Mouse (Mus musculus) inflammation-experienced regulatory T-cells, adult 6 months (primary cell): ENCODE data around the gene Dhx40. TPM values are rescaled to one million over a fixed set of nuclear protein-coding genes. Genes with fewer than 3 reads are reported as not detected.
"Not testable (repeated sequence)": the region's sequence is repeated elsewhere in the genome, so short reads cannot be mapped to it uniquely, and the experiment has no call there.

Experiments
- ATAC-seq: one replicate; pipeline ENCODE4 v1.8.0; 2017
- polyA plus RNA-seq, 3 experiments: library from polyadenylated mRNA; unstranded; fragments of 100-300 nt; shearing (Covaris generic); gene quantifications; one replicate each; pipeline ENCODE4 v1.2.1; 2017

The Dhx40 gene
- polyA plus RNA-seq, 3 experiments from 2014 or later: 13.2 to 26.8 (median 14.3) TPM

DNA sequence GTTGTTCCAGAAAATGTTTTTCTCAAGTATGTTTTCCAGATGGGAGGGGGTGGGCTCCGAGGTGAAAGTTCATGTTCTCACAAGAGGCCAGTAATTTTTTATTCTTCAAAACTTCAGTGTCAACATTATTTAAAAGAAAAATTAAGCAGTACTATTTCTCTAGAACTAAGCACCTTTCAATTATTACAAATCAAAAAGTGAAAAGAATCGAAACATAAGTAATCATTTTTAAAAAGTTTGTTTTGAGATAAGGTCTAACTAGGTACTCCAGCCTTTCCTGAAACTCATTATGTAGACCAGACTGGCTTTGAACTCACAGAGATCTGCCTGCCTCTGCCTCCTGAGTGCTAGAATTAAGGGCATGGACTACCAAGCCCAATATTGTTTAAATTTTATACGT is 8.7 kb upstream of the Dhx40 start:
- not testable (repeated sequence) for ATAC-seq

DNA sequence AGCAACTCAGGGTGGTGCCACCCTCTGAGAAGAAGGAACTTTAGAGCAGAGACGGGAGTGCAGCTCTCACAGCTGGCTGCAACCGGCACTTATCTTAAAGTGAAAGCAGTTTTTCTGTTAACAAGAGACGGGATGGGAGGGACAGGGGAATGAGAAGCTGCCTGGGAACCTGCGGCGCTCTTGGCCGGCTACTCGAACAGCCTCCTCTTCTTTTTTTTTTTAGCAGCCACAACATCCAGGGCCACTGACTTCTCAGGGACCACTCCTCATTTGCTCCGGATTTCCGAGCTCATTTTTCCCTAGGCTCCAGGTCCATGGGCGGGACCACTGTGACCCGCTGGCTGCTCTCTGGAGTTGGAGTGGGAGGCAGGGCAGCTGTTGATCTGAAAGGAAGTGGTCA is 6.9 kb upstream of the Dhx40 start:
- ATAC-seq: not testable (repeated sequence)

DNA sequence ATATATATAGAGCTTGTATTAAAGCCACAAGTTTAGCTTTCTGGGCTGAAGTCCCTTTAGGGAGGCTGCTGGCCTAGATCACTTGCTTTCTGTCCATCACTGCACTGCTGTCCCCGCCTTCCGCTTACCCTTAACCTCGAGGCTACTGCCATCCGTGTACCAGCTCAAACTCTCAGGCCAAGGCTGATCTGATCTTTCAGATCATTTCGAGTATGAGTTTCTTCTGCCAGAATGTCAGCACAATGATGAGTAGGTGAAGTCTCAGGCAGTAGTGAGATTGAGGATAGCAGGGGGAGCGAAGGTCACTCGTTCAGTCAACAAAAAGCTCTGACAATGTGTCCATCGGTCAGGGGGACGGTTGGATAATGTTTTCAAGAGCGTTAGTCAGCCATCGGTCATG is 5.7 kb upstream of the Dhx40 start:
- not testable (repeated sequence) for ATAC-seq

DNA sequence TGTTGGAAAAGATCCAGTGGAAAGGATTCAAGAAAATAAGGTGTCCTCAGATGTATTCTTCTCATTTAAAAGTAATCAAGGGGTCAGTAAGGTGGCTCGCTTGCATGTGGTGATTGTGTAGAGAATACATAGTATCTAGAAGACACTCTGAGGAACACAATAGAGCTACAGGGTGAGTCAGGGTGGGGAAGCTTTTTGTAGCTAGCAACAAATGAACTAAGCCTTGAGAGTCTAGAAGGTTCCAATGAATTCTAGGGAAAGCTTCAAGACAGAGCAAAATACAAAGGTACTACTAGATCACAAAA is 3.7 kb upstream of the Dhx40 start:
- ATAC-seq: no peak

DNA sequence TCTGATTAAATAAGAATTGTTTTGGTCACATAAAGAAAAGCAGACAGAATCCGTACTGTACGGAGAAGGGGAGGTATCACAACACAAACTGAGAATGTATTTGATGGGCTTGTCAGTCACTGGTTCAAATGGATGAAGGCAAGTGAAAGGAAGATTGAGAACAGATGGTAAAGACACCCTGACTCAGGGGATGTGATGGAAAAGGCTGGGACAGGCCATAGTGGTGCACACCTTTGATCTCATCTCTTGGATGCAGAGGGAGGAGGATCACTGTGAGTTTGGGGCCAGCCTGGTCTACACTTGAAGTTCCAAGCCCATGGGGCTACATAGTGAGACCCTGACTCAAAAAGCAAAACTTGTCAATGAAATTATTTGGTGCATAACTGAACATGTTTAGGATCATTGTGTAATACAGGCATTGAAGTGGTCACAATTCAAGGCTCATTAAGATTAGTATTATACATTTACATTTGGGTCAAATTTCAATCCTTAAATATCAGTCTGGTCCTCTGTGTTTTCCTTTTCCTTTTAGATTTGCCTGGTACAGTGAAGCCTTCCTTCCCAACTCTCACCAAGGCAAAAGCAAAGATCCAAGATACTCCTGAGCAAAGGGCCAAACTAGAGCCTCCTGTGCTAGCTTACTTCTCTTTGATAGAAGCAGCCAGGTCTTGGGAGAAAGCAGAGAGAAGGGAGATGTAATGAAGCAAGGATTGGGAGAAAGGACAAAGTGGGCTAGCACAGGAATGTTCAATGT is 3.2 kb upstream of the Dhx40 start:
- ATAC-seq: no peak

DNA sequence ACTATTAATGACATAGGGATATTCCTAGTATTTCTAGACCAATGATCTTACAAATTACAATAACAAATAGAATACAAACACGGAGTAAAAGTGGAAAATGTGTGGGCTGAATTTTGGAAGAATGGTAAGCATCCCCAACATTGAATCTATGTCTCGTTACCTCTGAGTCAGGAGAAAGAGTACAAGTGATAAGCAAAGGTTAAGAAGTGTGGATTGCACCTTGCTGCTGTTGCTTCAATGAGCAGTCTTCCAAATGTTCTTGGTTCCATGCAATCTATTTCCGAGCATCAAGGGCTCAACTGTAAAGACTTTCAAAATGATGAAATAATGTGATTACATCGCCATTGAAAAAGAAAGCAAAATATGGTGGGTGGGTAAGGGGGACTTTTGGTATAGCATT is 2.3 kb upstream of the Dhx40 start:
- no peak for ATAC-seq

DNA sequence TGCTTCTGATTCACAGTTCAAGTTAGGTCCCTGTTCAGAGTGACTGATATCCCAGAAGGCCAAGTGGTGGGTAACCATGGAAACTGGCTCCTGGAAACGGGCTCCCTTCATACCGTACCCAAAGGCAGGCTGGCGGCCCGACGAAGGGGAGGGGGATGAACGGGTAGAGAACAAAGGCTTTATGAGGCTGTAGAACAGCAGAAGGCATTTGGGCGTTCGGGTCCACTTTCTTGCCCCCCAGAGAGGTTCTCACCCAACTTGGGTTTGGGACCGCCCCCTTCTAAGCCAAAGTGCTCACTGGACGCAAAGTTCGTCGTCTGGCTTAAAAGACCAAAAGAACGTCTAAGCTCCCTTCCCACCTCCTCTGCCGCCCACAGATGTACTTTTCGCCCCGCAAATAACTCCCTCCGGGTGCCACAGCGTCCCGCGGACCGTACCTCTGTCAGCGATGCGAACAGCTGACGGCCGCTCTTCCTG is 507 bp downstream of the Dhx40 start:
- peak; percentile 51 for ATAC-seq

DNA sequence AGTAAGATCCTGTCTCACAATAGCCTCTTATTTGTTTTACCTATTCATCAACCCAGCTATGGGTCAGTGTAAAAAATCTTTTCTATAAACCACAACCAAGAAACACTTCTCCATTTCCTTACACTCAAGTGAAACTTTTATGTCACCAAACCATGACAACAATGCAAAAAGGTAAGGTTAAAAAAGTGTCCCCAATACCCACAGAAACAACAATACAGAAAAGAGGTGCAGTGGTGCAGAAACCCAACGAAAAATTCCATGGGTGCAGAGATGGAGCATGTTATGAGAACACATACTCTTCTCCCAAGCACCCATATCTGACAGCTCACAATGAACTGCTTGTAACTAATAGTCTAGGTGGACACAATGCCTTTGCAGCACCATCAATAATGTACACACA is 13.4 kb downstream of the Dhx40 start:
- no peak for ATAC-seq

DNA sequence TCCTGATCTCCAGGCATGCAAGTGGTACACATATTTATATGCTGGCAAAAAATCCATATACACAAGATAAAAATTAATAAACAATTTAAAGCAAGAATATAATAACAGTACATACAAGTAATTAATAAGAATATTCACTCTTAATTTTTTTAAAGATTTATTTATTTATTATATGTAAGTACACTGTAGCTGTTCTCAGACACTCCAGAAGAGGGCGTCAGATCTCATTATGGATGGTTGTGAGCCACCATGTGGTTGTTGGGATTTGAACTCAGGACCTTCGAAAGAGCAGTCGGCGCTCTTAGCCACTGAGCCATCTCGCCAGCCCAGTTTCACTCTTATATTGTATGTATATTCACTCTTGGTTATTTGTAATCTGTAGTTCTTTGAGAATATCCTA is 20.1 kb downstream of the Dhx40 start:
- ATAC-seq: not testable (repeated sequence)

DNA sequence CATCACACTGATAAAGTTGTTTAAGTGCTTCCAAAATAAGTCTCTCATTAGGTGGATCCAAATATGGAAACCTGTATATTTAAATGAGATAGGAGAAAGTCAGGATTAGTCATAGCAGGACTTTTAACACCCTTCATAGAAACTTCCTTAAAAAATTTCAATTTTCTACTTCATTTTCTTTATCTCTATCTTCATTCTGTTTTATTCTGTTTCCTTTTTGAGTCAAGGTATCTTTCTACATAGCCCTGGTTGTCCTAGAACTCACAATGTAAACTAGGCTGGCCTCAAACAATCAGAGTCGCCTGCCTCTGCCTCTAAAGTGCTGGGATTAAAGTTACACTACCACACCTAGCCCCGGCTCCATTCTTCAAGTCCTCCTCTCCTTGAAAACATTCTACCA is 21.8 kb downstream of the Dhx40 start:
- ATAC-seq: no peak

DNA sequence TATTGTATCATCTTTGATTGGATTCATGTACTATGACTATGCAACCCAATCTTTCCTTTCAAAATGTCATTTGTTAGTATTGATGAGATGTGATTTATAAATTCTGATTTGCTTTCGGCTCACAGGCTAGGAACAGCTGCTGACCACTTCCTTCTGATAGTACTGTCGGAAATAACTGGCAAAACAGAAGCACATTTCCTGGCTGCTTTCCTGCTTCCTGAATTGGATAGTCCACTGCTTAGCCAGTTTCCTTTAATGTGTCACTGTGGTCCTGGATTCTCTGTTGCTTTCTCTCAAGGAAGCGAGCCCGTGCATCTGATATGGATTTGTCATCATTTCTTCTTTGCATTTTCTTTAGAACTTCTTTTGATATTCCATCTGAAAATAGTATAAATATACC is 37.7 kb downstream of the Dhx40 start:
- ATAC-seq: no peak

DNA sequence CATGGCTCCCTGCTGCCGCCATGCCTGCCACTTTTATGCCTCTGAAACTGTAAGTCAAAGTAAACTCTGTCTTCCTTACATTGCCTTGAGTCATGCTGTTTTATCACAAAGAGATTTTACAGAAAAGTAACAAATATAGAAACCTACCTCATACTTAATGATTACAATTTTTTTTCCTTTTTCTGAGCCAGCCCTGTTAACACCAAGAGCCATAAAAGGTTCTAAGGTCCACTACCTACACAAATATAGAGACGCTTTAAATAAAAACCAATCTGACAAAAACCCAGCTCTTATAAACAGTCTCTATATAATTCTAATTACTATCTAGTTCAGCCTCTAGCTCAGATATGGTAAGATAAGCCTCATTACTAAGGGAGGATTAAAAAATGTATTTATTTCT is 43.0 kb downstream of the Dhx40 start:
- ATAC-seq: no peak

DNA sequence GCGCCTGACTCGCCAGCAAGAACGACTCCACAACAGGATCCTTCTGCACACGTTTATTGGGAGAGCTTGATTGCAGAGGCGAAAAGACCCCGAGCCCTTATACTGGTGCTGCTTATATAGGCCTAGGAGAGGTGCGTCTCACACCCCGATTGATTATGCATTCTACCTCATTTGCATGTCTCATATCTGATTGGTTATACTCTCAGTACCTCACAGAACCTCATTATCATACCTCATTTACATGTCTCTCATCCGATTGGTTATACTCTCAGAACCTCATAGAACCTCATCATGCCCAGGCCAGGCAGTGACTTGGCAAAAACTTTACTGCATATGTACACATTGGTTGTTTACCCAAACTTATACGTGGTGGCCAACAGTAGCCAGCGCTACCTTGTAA is 44.4 kb downstream of the Dhx40 start:
- ATAC-seq: not testable (repeated sequence)

DNA sequence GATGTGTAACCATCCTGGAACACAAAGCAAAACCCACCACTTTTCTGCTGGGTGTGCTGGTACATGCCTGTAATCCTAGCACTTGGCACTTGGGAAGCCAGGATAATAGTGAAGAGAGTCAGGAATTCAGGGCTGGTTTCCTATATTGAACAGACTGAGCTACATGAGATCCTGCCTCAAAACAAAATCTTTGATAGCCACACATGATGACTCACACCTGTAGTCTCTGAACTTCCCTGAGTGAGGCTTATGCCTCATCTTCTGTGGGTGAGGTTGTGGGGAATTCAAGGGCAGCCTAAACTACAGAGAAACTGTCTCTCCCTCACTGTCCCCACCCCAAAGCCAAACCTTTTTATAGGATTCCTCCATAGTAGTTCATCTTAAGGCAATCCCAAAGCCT is 47.2 kb downstream of the Dhx40 start:
- ATAC-seq: no peak

DNA sequence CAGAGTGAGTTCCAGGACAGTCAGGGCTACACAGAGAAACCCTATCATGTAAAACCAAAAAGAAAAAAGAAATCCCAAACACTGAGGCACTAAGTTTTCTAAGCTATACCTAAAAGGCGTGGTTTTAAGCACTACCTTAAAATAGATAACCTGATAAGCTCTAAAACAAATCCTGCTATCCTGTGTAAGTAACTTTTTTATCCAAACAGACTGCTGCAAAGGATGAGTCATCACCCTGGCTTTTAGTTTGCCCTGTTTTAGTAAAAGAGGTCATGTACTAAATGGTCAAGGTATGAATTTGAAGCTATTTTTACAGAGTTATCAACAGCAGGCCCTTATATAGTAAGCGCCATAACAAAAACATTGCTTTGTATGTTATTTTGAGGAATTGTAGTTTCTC is 47.7 kb downstream of the Dhx40 start:
- ATAC-seq: no peak

DNA sequence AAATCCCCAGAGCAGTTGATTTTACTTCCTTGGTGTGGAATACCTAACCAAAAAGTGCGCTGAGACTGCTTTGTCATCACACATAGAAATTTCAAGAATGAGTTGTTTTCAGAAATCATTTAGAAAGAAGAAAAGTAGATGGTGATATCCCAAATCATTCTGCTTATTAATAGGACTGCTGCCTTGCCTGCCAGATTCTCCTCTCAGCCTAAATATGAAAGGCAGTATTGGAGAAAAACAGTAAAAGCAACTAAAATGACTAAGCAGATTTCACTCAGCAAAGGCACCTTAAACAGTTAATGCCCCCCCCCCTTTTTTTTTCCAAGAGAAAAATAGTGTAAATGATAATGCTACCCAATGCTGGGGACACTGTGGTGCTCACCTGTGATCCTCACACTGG is 48.3 kb downstream of the Dhx40 start:
- no peak for ATAC-seq

DNA sequence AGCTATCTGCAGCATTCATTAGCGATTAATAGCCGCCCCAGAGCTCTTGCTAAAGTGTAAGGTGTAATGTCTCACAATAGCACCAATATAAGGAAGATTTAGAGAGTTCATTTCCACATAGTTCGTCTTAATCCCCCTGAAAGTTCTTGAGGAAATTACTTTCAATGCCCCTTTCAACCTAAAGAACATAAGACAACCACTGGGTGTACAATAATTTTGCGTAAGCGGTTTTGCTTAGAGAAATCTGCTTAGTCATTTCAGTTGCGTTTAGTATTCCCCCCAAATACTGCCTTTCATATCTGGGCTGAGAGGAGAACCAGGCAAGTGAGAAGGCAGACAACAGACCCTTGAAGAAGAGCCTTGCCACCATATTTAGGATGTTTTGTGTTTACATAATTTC is 49.0 kb downstream of the Dhx40 start:
- ATAC-seq: no peak

DNA sequence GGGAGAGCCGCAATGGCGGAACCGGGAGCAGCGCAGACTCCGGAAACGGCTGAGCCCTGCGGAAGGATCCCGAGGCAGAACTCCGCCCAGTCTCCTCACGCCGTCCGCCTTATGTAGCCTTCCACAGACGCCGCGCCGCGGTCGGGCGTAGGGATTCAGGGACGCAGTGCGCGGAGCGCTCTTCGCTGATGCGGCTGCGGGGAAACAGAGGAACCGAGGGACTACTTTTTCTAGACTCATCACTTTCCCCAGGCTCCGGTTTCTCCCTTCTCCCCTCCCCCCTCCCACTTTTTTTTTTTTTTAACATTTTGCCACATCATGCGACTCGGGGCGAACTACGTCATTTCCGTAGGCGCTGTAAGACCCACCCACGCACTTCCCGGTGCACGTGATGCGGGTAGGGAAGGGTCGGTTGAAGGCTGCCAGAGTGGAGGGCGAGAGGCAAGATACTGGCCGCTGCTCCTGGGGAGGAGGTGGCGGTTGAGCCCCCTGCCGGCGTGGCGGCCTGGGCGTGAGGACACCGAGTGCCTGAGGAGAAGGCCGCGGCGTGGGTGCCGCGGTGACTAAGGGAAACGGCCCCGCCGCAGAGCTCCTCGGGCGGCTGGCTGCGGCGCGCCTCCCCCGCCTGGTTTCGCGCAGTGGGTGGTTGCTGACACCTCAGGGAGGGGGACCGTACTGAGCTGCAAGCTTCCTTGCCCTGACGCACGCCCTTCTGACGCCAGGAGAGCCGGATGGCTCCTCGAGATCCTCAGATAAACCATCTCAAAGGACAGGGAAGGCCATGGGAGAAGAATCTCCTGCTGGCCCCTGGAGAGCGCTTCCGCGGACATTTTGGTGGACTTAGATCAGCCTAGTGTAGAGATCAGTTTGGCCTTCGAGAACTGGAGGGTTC is 49.8 kb downstream of the Dhx40 start, which contains the start of gene Cltc:
TSS of gene Cltc (minus strand) at position 86 of the 892 bp plus-strand sequence.
- peak; percentile 82 for ATAC-seq

DNA sequence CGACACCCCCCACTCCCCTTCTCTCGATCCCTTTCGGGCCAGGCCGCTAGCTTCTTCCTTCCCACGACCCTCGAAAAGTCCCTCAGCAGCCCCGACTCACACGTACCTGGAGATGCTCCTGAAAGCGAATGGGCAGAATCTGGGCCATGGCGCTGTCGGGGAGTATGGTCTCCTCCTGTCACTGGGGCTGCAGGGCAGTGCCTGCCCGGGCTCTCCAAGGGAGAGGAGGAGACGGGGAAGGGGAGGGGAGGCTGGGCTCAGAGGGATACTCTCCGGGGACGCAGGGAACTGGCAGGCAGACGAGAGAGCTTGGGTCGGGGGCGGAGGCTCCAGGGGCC is 50.4 kb downstream of the Dhx40 start:
- ATAC-seq: no peak

DNA sequence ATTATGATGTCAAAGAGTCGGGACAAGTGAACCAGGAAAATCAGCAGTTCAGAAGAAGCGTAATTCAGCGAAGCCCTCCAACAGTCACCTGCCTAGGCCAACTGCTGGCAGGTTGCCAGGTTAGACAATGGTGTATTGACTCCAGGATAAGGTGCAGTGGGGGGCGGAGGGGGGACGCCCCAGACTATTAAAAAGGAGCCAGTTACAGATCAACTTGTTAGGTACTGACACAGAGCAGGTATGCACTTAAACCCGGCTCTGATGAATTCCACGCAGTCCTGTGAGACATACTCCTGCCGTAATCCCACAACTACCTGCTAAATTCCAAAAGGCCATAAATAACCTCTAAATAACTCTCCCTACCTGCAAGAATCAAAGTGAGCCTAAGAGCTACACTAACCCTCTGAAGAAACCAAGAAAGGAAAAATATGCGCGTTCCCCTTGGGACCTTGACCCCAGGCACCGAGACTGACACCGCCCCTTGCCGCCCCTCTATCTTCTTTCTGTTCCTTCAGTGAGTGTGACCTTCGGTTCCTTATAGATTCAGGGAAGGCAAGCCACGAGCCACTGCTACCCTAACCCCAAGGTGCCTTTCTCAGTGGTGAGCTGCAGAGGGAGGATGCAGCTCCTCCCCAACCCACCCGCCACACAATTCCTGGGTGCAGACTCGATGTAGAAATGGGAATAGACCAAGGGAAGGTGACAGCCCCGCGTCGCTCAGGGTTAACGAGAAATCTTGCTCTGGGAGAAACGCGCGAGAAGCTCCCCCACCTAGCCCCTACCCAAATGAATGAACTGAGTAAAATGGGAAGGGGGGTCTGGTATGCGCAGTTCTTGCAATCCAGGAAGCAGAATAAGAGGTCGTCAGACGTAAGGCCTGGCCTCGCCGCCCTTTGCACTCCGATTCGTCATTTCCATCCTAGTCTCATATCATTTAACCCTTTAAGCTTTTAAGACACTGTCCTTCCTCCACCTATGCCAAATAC is 51.1 kb downstream of the Dhx40 start:
- ATAC-seq: no peak

DNA sequence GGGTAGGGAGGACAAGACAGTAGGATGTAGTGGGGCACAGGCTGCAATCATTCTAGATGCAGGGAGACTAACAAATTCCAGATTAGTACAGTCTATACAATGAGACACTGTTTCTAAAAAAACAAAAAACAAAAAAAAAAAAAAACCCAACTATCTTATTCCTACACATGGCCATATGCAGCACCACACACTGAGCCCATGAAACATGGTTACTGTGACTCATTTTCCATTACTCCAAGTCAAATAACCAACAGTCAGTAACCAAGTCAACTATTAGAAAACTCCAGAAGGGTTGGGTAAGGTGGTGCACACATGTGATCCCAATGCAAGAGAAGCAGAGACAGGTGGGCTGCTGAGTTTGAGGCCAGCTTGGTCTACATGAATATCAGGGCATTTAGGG is 55.1 kb downstream of the Dhx40 start:
- ATAC-seq: no peak

DNA sequence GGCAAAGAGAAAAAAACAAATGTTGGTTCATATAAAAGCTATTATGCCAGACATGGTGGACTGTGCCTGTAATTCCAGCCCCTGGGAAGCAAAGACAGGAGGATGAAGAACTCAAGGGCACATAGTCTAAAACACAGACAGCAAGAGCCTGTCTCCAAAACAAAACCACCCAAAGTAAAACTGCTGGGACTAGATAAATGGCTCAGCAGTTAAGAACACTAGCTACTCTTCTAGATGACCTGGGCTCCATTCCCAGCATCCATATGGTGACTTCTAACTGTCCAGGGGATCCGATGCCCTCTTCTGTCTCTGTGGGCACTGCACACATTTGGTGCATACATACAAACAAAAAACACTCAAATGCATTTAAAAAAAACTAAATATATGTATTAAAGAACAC is 56.5 kb downstream of the Dhx40 start:
- no peak for ATAC-seq
